Mouse (Mus musculus) forebrain, embryonic 12.5 days (tissue): ENCODE measurements around the gene Zfp330. TPM values are rescaled to one million over a fixed set of nuclear protein-coding genes. Genes with fewer than 3 reads are reported as not detected.

Source experiments
- polyA plus RNA-seq: library from polyadenylated mRNA; unstranded; fragments of >200 nt; fragmentation: Nextera tagmentation; extraction: Ambion mirVana; gene quantifications from 2 replicates; pipeline ENCODE4 v1.2.1, GENCODE M21; 2016

Gene Zfp330
- polyA plus RNA-seq, 1 experiment from 2014 or later = 74.7 TPM

Other genes starting within 250 kb of the Zfp330 start
- gene Rnf150, start 89.2 kb upstream of the Zfp330 start, polyA plus RNA-seq = 1.9 TPM in 2 replicates